In genomic region chr2:148017782-148018690, GRCm38 (mm10) we compare ENCODE assay signal across 17 mouse cellular contexts. TPM values are rescaled to one million over a fixed set of nuclear protein-coding genes. Genes with fewer than 3 reads are reported as not detected.
"Had no signal": no experiment of that assay in that cellular context is flagged by ENCODE, and none has a peak within 500 bp of the region (broad histone marks: within the 10 kb centered on the region; RNA-seq: fewer than 3 reads in every experiment).

No protein-coding gene starts in this region.

- DNase-seq: kidney, adult 8-10 months; kidney, postnatal 25 days; layer of hippocampus, adult 9-11 months; layer of hippocampus, postnatal 36 days; liver; liver, embryonic 13.5 days; liver, postnatal 0 days; right cerebral cortex, postnatal 14 days; thymus, postnatal 4 days had no signal

- H3K36me3 ChIP-seq: limb, embryonic 12.5 days; liver, embryonic 13.5 days; midbrain, embryonic 10.5 days; neural tube, embryonic 13.5 days had no signal

- H3K9me3 ChIP-seq: limb, embryonic 12.5 days; liver, embryonic 13.5 days; midbrain, embryonic 10.5 days; neural tube, embryonic 13.5 days had no signal

- H3K4me3 ChIP-seq: limb, embryonic 12.5 days; liver, embryonic 13.5 days; midbrain, embryonic 10.5 days; neural tube, embryonic 13.5 days had no signal

- H3K27ac ChIP-seq: limb, embryonic 12.5 days; liver, embryonic 13.5 days; midbrain, embryonic 10.5 days; neural tube, embryonic 13.5 days had no signal

- H3K4me1 ChIP-seq: limb, embryonic 12.5 days; neural tube, embryonic 13.5 days had no signal

- ATAC-seq: inflammation-experienced regulatory T-cells, adult 6 months; liver, postnatal 0 days; midbrain, embryonic 16.5 days had no signal

- H3K9ac ChIP-seq: limb, embryonic 12.5 days; liver, embryonic 13.5 days; liver, postnatal 0 days; neural tube, embryonic 13.5 days had no signal

- H3K4me2 ChIP-seq: limb, embryonic 12.5 days; liver, embryonic 13.5 days; neural tube, embryonic 13.5 days had no signal

RNA-seq across cellular contexts. Expression of gene Foxa2, which starts 28.7 kb away (rescaled TPM):
- total RNA-seq: layer of hippocampus, postnatal 36 days; left cerebral cortex, adult 8-10 months; left cerebral cortex, postnatal 36 days; megakaryocyte, adult 5-6 weeks had no signal
- polyA plus RNA-seq: inflammation-experienced regulatory T-cells, adult 6 months; limb, embryonic 12.5 days had no signal
